Comparison of ENCODE assay signal across 8 mouse cellular contexts in genomic region chr4:9096809-9097700, GRCm38 (mm10).
A peak's percentile ranks its signal among the peaks of the same experiment; 100 is the strongest.
DNase-seq lines count a peak whose midpoint lies in the region; ATAC-seq and TF ChIP-seq lines count a peak whose summit lies in the region.

No protein-coding gene starts in this region.

- H3K9me3 ChIP-seq in forebrain, embryonic 12.5 days, result no peaks in the 10 kb centered on the region
- no peaks in the 10 kb centered on the region for H3K9me3 ChIP-seq in heart, postnatal 0 days (replicated peaks; ENCODE audit: control insufficient read depth, low read length)
- no peaks in the 10 kb centered on the region for H3K9me3 ChIP-seq in liver, embryonic 15.5 days (replicated peaks)
- no peaks in the 10 kb centered on the region for H3K9me3 ChIP-seq in neural tube, embryonic 13.5 days

- TF ChIP-seq EP300 in heart, postnatal 0 days (IDR thresholded peaks at IDR 0.05; ENCODE audit: low read depth), result no peak

- ATAC-seq in forebrain, embryonic 12.5 days (ENCODE audit: low FRiP score), result peak; percentile 86
- peak; percentile 77 for ATAC-seq in heart, postnatal 0 days (ENCODE audit: insufficient read depth, low read depth)
- ATAC-seq in liver, embryonic 15.5 days (ENCODE audit: insufficient read depth), result no peak
- ATAC-seq in neural tube, embryonic 13.5 days (ENCODE audit: low read depth), result peak; percentile 41; the same call in 1 of the 2 replicates

- H3K36me3 ChIP-seq in forebrain, embryonic 12.5 days (replicated peaks), result no peaks in the 10 kb centered on the region
- no peaks in the 10 kb centered on the region for H3K36me3 ChIP-seq in heart, postnatal 0 days (replicated peaks; ENCODE audit: control insufficient read depth, insufficient read depth, low read length)
- no peaks in the 10 kb centered on the region for H3K36me3 ChIP-seq in liver, embryonic 15.5 days (replicated peaks)
- no peaks in the 10 kb centered on the region for H3K36me3 ChIP-seq in neural tube, embryonic 13.5 days

- peak; percentile 98 for TF ChIP-seq CTCF in heart, postnatal 0 days (IDR thresholded peaks at IDR 0.05; ENCODE audit: low read depth)

- 25% methylated on average over 24 of the region's 24 CpGs for WGBS in forebrain, embryonic 12.5 days
- WGBS in heart, postnatal 0 days, result 20% methylated on average over 24 of the region's 24 CpGs
- WGBS in liver, embryonic 15.5 days (ENCODE audit: insufficient replicate concordance), result 21% methylated on average over 24 of the region's 24 CpGs
- WGBS in neural tube, embryonic 13.5 days, result 27% methylated on average over 24 of the region's 24 CpGs

- 0 out of 2 replicates have a peak overlapping the region, but pooled peaks have one; percentile 12 for H3K9ac ChIP-seq in forebrain, embryonic 12.5 days
- H3K9ac ChIP-seq in heart, postnatal 0 days (replicated peaks; ENCODE audit: low read depth, low read length), result no peak overlapping the region
- no peak overlapping the region for H3K9ac ChIP-seq in liver, embryonic 15.5 days
- no peak overlapping the region for H3K9ac ChIP-seq in neural tube, embryonic 13.5 days

- peak; percentile 80 to 82 for DNase-seq in CD8-positive naive resting alpha-beta T cell, adult 2 months (ENCODE audit: low read depth in 2 of 2, low spot score in 2 of 2)
- DNase-seq in c-Kit-positive CD71-negative TER-119-negative erythroid progenitor cells, embryonic 14.5 days (ENCODE audit: low read depth), result peak; percentile 73
- peak; percentile 77 for DNase-seq in heart, postnatal 0 days (ENCODE audit: low spot score)
- DNase-seq in kidney, postnatal 36 days, result peak; percentile 75 to 93
- peak; percentile 47 for DNase-seq in telencephalon, adult 2 months (ENCODE audit: low read depth, low spot score)

- peaks cover 6% of the 10 kb centered on the region; the same call in 1 of the 2 replicates for H3K27me3 ChIP-seq in forebrain, embryonic 12.5 days
- no peaks in the 10 kb centered on the region; the same call in 1 of the 2 replicates for H3K27me3 ChIP-seq in heart, postnatal 0 days (ENCODE audit: control insufficient read depth, insufficient read depth, low read length)
- no peaks in the 10 kb centered on the region for H3K27me3 ChIP-seq in liver, embryonic 15.5 days
- no peaks in the 10 kb centered on the region for H3K27me3 ChIP-seq in neural tube, embryonic 13.5 days

- peak overlapping the region; percentile 29 for H3K4me2 ChIP-seq in forebrain, embryonic 12.5 days
- H3K4me2 ChIP-seq in heart, postnatal 0 days (ENCODE audit: low read depth, low read length), result peak overlapping the region; percentile 52
- peak overlapping the region; percentile 43; the same call in 1 of the 2 replicates for H3K4me2 ChIP-seq in liver, embryonic 15.5 days
- peak overlapping the region; percentile 41 for H3K4me2 ChIP-seq in neural tube, embryonic 13.5 days

- peaks cover 25% of the 10 kb centered on the region for H3K4me1 ChIP-seq in forebrain, embryonic 12.5 days
- H3K4me1 ChIP-seq in heart, postnatal 0 days (ENCODE audit: control insufficient read depth, insufficient read depth), result 0 out of 2 replicates have a peak, but pooled peaks cover 2% of the 10 kb centered on the region
- H3K4me1 ChIP-seq in liver, embryonic 15.5 days (replicated peaks), result peaks cover 7% of the 10 kb centered on the region; the same call in 1 of the 2 replicates
- peaks cover 27% of the 10 kb centered on the region for H3K4me1 ChIP-seq in neural tube, embryonic 13.5 days (replicated peaks)

- no peak overlapping the region for H3K4me3 ChIP-seq in forebrain, embryonic 12.5 days (replicated peaks)
- peak overlapping the region; percentile 24; the same call in 1 of the 2 replicates for H3K4me3 ChIP-seq in heart, postnatal 0 days (ENCODE audit: low read depth, low read length)
- H3K4me3 ChIP-seq in liver, embryonic 15.5 days (replicated peaks), result 0 out of 2 replicates have a peak overlapping the region, but pooled peaks have one; percentile 20
- H3K4me3 ChIP-seq in neural tube, embryonic 13.5 days, result no peak overlapping the region

- H3K27ac ChIP-seq in forebrain, embryonic 12.5 days, result no peak overlapping the region
- H3K27ac ChIP-seq in heart, postnatal 0 days (ENCODE audit: low read depth), result no peak overlapping the region
- no peak overlapping the region for H3K27ac ChIP-seq in liver, embryonic 15.5 days (replicated peaks)
- H3K27ac ChIP-seq in neural tube, embryonic 13.5 days (replicated peaks), result no peak overlapping the region

Comparison
In these comparisons a context has a peak if more than half of its experiments do, and no peak if none do; other contexts are left out.
1. H3K4me3 ChIP-seq: peak in heart, postnatal 0 days (single experiment) and liver, embryonic 15.5 days (single experiment); none in forebrain, embryonic 12.5 days (single experiment) and neural tube, embryonic 13.5 days (single experiment).
2. Peak in every context shown above with its lines, with median percentiles within 50 percentile points of each other: DNase-seq and H3K4me2 ChIP-seq.